Mouse (Mus musculus) ovary, adult 2 months (tissue): ENCODE measurements around the gene Fancd2os. TPM values are rescaled to one million over a fixed set of nuclear protein-coding genes. Genes with fewer than 3 reads are reported as not detected.

ENCODE experiments used
- polyA plus RNA-seq: library from polyadenylated mRNA; depleted of rRNA; stranded (reverse); fragments of >200 nt; gene quantifications from 2 replicates; pipeline ENCODE4 v1.2.3, GENCODE M21; 2012; rRNA removed

Gene Fancd2os
- not detected in 2 replicates for polyA plus RNA-seq

DNA sequence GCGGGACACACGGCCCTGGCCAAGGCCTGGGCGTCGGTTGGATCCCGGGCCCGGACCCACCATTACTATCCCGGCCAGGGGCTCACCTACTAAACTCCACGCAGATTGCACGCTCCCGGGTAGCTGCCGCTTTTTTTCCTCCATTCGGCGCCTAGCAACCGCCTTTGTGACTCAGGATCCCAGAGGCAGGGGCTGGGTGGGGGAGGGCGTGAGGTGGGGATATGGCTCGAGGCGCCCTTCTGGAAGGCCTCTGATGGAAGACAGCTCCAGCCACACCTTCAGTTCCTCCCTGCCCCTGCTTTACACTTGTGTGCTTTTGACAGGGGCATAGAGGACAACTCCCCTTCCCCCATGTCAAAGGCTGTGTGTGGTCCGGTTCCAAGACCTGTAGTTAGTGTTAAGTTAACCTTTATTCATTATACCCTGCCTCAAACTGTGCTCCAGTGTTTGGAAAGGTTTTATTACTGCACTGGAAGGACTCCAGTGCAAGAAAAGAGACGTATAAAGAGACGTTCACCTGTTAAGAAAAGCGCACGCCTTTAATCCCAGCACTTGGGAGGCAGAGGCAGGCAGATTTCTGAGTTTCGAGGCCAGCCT lies at the start of gene Fancd2os:
Fancd2os (minus strand) TSS at position 173 of the 597 bp plus-strand sequence.

DNA sequence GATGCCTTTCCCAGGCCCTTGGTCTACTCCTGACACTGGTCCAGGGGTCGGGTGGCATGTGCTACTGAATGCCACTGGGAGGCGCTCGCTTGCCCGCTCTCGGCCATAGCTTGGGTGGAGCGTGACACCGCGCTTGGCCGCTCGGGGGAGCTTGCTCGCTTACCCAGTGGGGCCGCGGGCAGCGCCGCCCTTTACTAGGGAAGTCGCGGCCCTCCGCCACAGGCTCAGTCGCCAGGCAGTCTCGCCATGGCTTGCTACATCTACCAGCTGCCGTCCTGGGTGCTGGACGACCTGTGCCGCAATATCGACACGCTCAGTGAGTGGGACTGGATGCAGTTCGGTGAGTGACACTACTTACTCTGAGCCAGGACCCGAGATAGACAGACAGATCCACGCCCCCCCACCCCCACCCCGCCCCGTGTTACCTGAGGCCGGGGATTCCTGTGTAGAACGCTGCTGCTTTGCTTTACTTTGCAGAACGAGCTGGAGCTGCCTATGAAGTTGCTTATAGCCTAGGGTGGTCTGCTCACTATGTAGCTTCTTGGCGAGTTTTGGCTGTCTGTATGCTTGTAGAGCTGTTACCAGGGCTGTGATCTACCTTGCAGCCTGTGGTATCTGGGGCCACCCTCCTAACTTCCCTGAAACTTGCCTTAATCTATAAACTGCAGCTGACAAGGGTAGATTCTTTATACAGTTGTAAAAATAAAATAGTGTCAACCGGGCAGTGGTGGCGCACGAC lies 38.0 kb upstream of the Fancd2os start, which contains the start of gene Irak2:
Irak2 (plus strand) TSS at position 166 of the 739 bp plus-strand sequence.

DNA sequence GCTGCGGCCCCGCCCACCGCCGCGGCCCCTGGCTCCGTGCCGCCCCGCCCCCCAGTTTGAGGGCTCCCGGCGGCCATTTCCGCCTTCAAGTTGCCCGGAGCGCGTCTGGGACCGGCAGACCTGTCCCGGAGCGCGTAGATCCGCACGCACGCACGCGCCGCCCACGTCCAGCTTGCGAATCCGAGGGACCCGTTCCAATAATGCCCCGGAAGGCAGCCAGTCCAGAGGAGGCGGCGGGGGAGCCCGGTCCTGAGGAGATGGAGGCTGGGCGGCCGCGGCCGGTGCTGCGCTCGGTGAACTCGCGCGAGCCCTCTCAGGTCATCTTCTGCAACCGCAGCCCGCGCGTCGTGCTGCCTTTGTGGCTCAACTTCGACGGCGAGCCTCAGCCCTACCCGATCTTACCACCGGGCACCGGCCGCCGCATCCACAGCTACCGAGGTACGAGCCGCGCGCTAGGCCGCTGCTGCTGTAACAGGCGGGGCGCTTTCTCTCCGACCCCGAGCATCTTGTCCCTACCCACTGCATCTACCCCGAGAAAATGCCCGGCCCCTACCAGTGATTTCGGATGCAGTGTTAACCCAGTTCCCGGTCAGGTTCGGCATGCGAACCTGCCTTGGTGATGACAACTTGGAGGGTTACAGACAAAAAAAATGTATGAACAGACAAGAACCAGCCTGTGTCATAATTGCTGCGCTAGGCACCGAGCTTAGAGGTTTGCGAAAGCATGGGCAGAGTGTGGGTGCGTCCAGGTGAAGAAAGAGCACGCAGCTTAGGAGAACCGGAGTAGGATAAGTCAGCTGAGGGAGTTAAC lies 23.6 kb upstream of the Fancd2os start, which contains the start of gene Vhl:
Vhl (plus strand) TSS at position 19 of the 811 bp plus-strand sequence.

DNA sequence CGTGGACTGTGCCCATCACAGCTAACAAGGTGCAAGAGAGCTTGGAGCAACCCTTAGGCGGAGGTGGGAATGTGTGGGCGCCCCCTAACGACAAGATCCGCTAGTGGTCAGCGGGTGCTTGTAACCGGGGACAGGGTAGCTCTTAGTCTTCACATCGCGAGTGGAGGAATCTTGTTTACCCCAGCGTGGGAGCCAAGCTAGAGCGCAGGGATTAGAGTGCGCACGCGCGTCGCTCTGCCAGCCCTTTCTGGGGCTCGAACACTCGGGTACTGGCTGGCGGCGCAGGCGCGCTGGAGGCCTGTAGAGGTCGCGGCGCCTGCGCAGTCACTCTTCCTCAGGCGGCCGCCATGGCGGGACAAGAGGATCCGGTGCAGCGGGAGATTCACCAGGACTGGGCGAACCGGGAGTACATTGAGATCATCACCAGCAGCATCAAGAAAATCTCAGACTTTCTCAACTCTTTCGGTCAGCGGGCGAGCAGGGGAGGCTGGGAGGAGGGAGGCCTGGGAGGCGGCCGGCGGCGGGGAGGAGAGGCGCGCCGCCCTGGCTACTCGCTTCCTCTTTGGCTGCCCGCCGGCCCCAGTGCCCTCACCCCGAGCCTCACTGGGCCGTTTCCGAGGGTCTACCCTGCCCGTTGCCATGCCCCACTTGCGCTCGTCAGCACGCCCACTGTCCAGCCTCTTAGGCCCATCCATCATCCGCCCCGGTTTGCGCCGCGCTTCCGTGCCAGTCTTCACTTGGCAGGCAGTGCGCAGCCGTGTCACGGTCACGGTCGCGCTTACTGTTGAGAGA lies 4.1 kb upstream of the Fancd2os start, which contains the start of gene Brk1:
Brk1 (plus strand) TSS at position 341 of the 792 bp plus-strand sequence.

Other genes with a start within 250 kb of the Fancd2os start
- 41.7 and 44.7 TPM in 2 replicates for gene Tada3, start 222.8 kb downstream of the Fancd2os start, polyA plus RNA-seq
- 64.4 and 70.8 TPM in 2 replicates for gene Arpc4, start 222.6 kb downstream of the Fancd2os start, polyA plus RNA-seq
- 26.9 and 30.3 TPM in 2 replicates for gene Ttll3, start 211.5 kb downstream of the Fancd2os start, polyA plus RNA-seq
- gene Rpusd3, start 181.4 kb downstream of the Fancd2os start, polyA plus RNA-seq, result 53.1 and 70.5 TPM in 2 replicates
- 176 and 184 TPM in 2 replicates for gene Cidec, start 165.0 kb downstream of the Fancd2os start, polyA plus RNA-seq
- 92.3 and 96.5 TPM in 2 replicates for gene Jagn1, start 158.1 kb downstream of the Fancd2os start, polyA plus RNA-seq
- 50.7 and 65.4 TPM in 2 replicates for gene Il17re, start 142.2 kb downstream of the Fancd2os start, polyA plus RNA-seq
- gene Il17rc, start 129.3 kb downstream of the Fancd2os start, polyA plus RNA-seq, result 94.6 and 103 TPM in 2 replicates
- 16.6 and 17.3 TPM in 2 replicates for gene Creld1, start 117.4 kb downstream of the Fancd2os start, polyA plus RNA-seq
- gene Prrt3, start 98.8 kb downstream of the Fancd2os start, polyA plus RNA-seq, result 0.09 and 0.10 TPM in 2 replicates
- 33.1 and 42.4 TPM in 2 replicates for gene Emc3, start 69.1 kb downstream of the Fancd2os start, polyA plus RNA-seq
- gene Fancd2, start 69.0 kb downstream of the Fancd2os start, polyA plus RNA-seq, result 2.3 and 5.9 TPM in 2 replicates
- 90.4 and 111 TPM in 2 replicates for gene Brk1, start 4.1 kb upstream of the Fancd2os start, polyA plus RNA-seq
- gene Vhl, start 23.2 kb upstream of the Fancd2os start, polyA plus RNA-seq, result 21.1 and 30.3 TPM in 2 replicates
- gene Irak2, start 37.8 kb upstream of the Fancd2os start, polyA plus RNA-seq, result 38.1 and 41.1 TPM in 2 replicates
- gene Tatdn2, start 96.3 kb upstream of the Fancd2os start, polyA plus RNA-seq, result 22.0 and 26.6 TPM in 2 replicates
- 0.43 TPM in 1 of 2 replicates, not detected in the other for gene Ghrl, start 119.2 kb upstream of the Fancd2os start, polyA plus RNA-seq
- 182 and 221 TPM in 2 replicates for gene Sec13, start 140.0 kb upstream of the Fancd2os start, polyA plus RNA-seq